Mouse (Mus musculus) heart, postnatal 36 days (tissue): Measurements from ENCODE around the gene Slc35g3. TPM values are rescaled to one million over a fixed set of nuclear protein-coding genes. Genes with fewer than 3 reads are reported as not detected.
A peak's percentile ranks its signal among the peaks of the same experiment; 100 is the strongest.

Experiments used
- DNase-seq, 2 experiments: peaks; one replicate each; pipeline ENCODE4 v3.0.0; 2021 to 2022
- intact Hi-C: fragments of 180-260 bp; cut with DNase I; formaldehyde crosslinking; loops from one replicate; pipeline ENCODE4 v1.15.1; 2025
- total RNA-seq, 2 experiments: library from RNA; stranded (reverse); gene quantifications; 2 replicates each; pipeline ENCODE4 v1.2.3; 2021

The Slc35g3 gene
- total RNA-seq = not detected

GRCm38 (mm10) chr11:69761868-69762267 is at the start of gene Slc35g3:
Slc35g3 (minus strand) TSS chr11:69761968.
- intact Hi-C loops = no loop called here
- no peak for DNase-seq

- DNase-seq = no peak
- intact Hi-C loops = no loop called here
Observed at GRCm38 (mm10) chr11:69810280-69810679, 48.5 kb upstream of the Slc35g3 start.

GRCm38 (mm10) chr11:69807641-69808040 is 45.9 kb upstream of the Slc35g3 start:
- intact Hi-C loops = no loop called here
- no peak for DNase-seq

GRCm38 (mm10) chr11:69806378-69806777 is 44.6 kb upstream of the Slc35g3 start:
- intact Hi-C loops = no loop called here
- no peak for DNase-seq

- intact Hi-C loops = loop anchor here (5.0 kb wide), 1 partner anchor 123 kb away; the partner anchor contains the start of gene Senp3
- DNase-seq = no peak
Observed at GRCm38 (mm10) chr11:69804972-69805909, 43.5 kb upstream of the Slc35g3 start, which contains the start of gene Tmem102. Tmem102 (minus strand) TSS chr11:69805624.

GRCm38 (mm10) chr11:69804652-69804940 is 42.8 kb upstream of the Slc35g3 start:
- intact Hi-C loops = loop anchor here (5.0 kb wide), 1 partner anchor 122 kb away; the partner anchor contains the start of gene Senp3
- DNase-seq = peak; percentile 23 to 41

- peak; percentile 78 to 82 for DNase-seq
- intact Hi-C loops = loop anchor here (2.0 to 5.0 kb wide), 5 partner anchors 31 to 122 kb away; partner anchors contain the start of genes Polr2a and Senp3
Observed at GRCm38 (mm10) chr11:69803786-69804651, 42.3 kb upstream of the Slc35g3 start.

GRCm38 (mm10) chr11:69803328-69803727 is 41.6 kb upstream of the Slc35g3 start:
- intact Hi-C loops = loop anchor here (2.0 to 5.0 kb wide), 5 partner anchors 31 to 121 kb away; partner anchors contain the start of genes Polr2a and Senp3

GRCm38 (mm10) chr11:69802648-69803105 is 40.9 kb upstream of the Slc35g3 start:
- intact Hi-C loops = loop anchor here (2.0 to 5.0 kb wide), 5 partner anchors 32 to 120 kb away; partner anchors contain the start of genes Polr2a and Senp3
- DNase-seq = peak; percentile 92

More at GRCm38 (mm10) chr11:69803328-69803727, 41.6 kb upstream of the Slc35g3 start:
- no peak for DNase-seq

GRCm38 (mm10) chr11:69801379-69801977 is 39.7 kb upstream of the Slc35g3 start, which contains the start of gene Fgf11:
Fgf11 (minus strand) TSS chr11:69801857.
- DNase-seq = no peak
- intact Hi-C loops = loop anchor here (5.0 kb wide), 1 partner anchor 119 kb away; the partner anchor contains the start of gene Senp3

GRCm38 (mm10) chr11:69800392-69801197 is 38.8 kb upstream of the Slc35g3 start:
- DNase-seq = peak; percentile 47 to 48
- intact Hi-C loops = loop anchor here (5.0 kb wide), 1 partner anchor 118 kb away; the partner anchor contains the start of gene Senp3

GRCm38 (mm10) chr11:69800138-69800391 is 38.3 kb upstream of the Slc35g3 start:
- intact Hi-C loops = loop anchor here (5.0 kb wide), 1 partner anchor 118 kb away; the partner anchor contains the start of gene Senp3
- DNase-seq = no peak

GRCm38 (mm10) chr11:69799394-69800137 is 37.8 kb upstream of the Slc35g3 start:
- no peak for DNase-seq

GRCm38 (mm10) chr11:69797924-69798323 is 36.2 kb upstream of the Slc35g3 start:
- intact Hi-C loops = no loop called here
- no peak for DNase-seq

More at GRCm38 (mm10) chr11:69799394-69800137, 37.8 kb upstream of the Slc35g3 start:
- intact Hi-C loops = loop anchor here (5.0 kb wide), 1 partner anchor 117 kb away; the partner anchor contains the start of gene Senp3

- no peak for DNase-seq
- intact Hi-C loops = loop anchor here (2.0 kb wide), 1 partner anchor 29 kb away; no protein-coding TSS in a partner anchor
Observed at GRCm38 (mm10) chr11:69795983-69796435, 34.2 kb upstream of the Slc35g3 start.

GRCm38 (mm10) chr11:69795168-69795982 is 33.6 kb upstream of the Slc35g3 start, which contains the start of gene Chrnb1:
Chrnb1 (minus strand) TSS chr11:69795943.
- DNase-seq = peak; percentile 91 to 92
- intact Hi-C loops = loop anchor here (2.0 kb wide), 1 partner anchor 29 kb away; no protein-coding TSS in a partner anchor

GRCm38 (mm10) chr11:69793429-69793828 is 31.7 kb upstream of the Slc35g3 start:
- intact Hi-C loops = no loop called here
- no peak for DNase-seq
